Mouse (Mus musculus) spleen, adult 2 months (tissue): Measurements from ENCODE around the gene Sphk2. TPM values are rescaled to one million over a fixed set of nuclear protein-coding genes. Genes with fewer than 3 reads are reported as not detected.

Experiments used
- DNase-seq, 2 experiments: peaks; one replicate each; pipeline versions ENCODE4 v3.0.0 to v3.0.0-alpha.2; 2012 to 2021; ENCODE audit warnings: low spot score in 2 of 2, low read depth in 1 of 2
- H3K27ac ChIP-seq: fragments of 200-500 bp; 2 replicates; pipeline ENCODE4 v1.5.1; 2012; ENCODE audit warnings: low read length, inconsistent platforms; ENCODE audit not compliant: insufficient read depth
- H3K27me3 ChIP-seq: fragments of 200-500 bp; 2 replicates; pipeline ENCODE4 v1.6.1; 2012; ENCODE audit warnings: mild to moderate bottlenecking, moderate library complexity, low read length, inconsistent platforms; ENCODE audit not compliant: control insufficient read depth, insufficient read depth
- H3K36me3 ChIP-seq: fragments of 200-500 bp; 2 replicates; pipeline ENCODE4 v1.6.1; 2012; ENCODE audit warnings: mild to moderate bottlenecking, low read length, inconsistent platforms; ENCODE audit not compliant: control insufficient read depth, insufficient read depth
- H3K4me1 ChIP-seq: fragments of 200-500 bp; 2 replicates; pipeline ENCODE4 v1.6.1; 2011; ENCODE audit warnings: inconsistent platforms; ENCODE audit not compliant: control insufficient read depth, insufficient read depth, insufficient read length
- H3K4me3 ChIP-seq: fragments of 200-500 bp; 2 replicates; pipeline ENCODE4 v1.5.1; 2011; ENCODE audit warnings: mild to moderate bottlenecking, inconsistent platforms; ENCODE audit not compliant: insufficient read depth, insufficient read length; ENCODE audit errors: extremely low read depth
- CTCF ChIP-seq: fragments of 200-500 bp; IDR thresholded peaks from 2 replicates; pipeline ENCODE4 v1.5.1; 2011; ENCODE audit warnings: mild to moderate bottlenecking, inconsistent platforms; ENCODE audit not compliant: insufficient read depth, insufficient read length, insufficient replicate concordance; ENCODE audit errors: extremely low read depth
- POLR2A ChIP-seq: fragments of 200-500 bp; IDR thresholded peaks from 2 replicates; pipeline ENCODE4 v1.6.1; 2011; ENCODE audit warnings: low read depth, low read length, inconsistent platforms
- WGBS: fragments of 180-500 bp; shearing (Covaris S2); methylation state at CpG from one replicate; pipeline ENCODE4 v1.1.7; 2018; 5-methylcytosine and 5-hydroxymethylcytosine counted together
- polyA plus RNA-seq: library from polyadenylated mRNA; depleted of rRNA; stranded (reverse); fragments of >200 nt; gene quantifications from 2 replicates; pipeline ENCODE4 v1.2.3, GENCODE M21; 2012

The Sphk2 gene
- polyA plus RNA-seq, 1 experiment: 41.0 TPM

DNA sequence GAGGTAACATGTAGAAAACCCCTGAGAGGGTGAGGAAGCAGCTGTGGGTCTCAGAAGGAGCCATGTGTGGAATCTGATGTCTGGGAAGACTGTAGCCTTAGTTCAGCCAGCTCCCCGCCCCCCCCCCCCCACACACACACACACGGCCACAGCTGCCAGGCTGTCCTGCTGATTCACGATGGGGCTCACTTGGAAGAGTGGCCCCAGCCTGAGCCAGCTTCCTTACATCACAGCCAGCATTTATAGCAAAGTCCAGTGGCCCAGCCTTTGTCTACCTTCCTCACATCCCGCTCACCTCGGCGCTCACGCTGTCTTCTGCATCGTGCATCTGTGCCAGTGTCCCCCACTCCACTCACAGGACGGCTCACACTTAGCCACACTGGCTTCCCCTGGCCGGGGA is 31.6 kb upstream of the Sphk2 start:
- Histone ChIP-seq H3K27ac (no peak overlapping the region), H3K27me3 (no peaks in the 10 kb centered on the region)
- WGBS: 57% methylated on average over 10 of the region's 10 CpGs

DNA sequence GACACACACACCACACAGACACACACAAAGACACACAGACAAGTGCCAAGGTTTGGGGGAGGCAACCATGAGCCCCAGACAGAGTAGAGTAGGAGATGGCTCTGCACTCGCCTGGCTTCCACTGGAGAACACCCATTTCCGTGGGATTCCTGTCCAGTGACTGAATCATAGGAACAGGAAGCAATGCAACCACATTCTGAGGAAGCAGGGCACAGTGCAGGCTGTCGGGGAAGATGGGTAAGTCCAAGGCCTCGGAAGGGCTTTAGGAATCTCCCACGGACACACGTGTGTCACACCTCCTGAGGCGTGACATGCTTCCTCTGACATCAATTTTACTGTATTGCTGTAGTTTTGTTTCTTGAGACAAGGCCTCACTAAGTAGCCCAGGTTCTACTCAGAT is 30.3 kb upstream of the Sphk2 start:
- WGBS: 76% methylated on average over 7 of the region's 7 CpGs
- no peaks in the 10 kb centered on the region for H3K4me1 ChIP-seq
- no peak for DNase-seq

More for the DNA sequence above, 31.6 kb upstream of the Sphk2 start:
- no peak for DNase-seq
- no peak overlapping the region for H3K4me3 ChIP-seq
- no peaks in the 10 kb centered on the region for H3K4me1 ChIP-seq
- no peak for TF ChIP-seq POLR2A
- no peak for TF ChIP-seq CTCF
- no peaks in the 10 kb centered on the region for H3K36me3 ChIP-seq

DNA sequence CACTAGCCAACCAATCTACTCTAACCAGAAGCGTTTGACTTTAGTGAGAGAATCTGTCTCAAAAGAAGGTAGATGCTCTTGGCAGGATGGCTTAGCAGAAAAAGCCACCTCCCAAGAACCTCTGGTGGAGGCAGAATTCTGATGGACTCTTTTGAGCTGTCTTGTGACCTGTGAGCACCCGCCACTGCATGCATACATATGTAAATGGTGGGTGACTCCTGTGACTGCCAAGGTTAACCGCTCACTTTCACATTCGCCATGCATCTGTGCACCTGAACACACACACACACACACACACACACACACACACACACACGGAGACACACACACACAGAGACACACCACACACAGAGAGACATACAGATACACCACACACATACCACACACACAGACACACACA is 29.6 kb upstream of the Sphk2 start:
- no peaks in the 10 kb centered on the region for H3K27me3 ChIP-seq
- WGBS: 95% methylated on average over 5 of the region's 5 CpGs
- H3K4me3 ChIP-seq: no peak overlapping the region
- H3K36me3 ChIP-seq: no peaks in the 10 kb centered on the region
- TF ChIP-seq CTCF: no peak
- no peak for TF ChIP-seq POLR2A
- DNase-seq: no peak
- no peaks in the 10 kb centered on the region for H3K4me1 ChIP-seq
- H3K27ac ChIP-seq: no peak overlapping the region

More for the DNA sequence above, 30.3 kb upstream of the Sphk2 start:
- TF ChIP-seq CTCF (no peak), POLR2A (no peak)
- Histone ChIP-seq H3K36me3 (no peaks in the 10 kb centered on the region), H3K4me3 (no peak overlapping the region), H3K27ac (no peak overlapping the region), H3K27me3 (no peaks in the 10 kb centered on the region)

DNA sequence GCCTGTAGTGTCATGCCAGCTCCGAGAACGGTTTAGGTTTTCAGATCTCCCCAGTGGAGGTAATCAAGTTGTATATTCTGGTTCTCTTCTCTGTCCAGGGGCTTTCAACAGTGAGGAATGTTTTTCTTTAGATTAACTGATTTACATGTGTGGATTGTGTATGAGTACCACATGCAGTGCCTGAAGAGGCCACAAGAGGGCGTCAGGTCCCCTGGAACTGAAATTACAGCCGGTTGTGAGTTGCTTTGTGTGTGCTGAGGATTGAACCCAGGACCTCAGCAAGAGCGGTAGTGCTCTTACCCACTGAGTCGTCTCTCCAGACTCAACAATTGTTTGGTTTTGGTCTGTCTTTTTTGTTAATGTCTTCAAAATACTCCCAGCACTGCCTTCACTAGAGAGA is 28.7 kb upstream of the Sphk2 start:
- Histone ChIP-seq H3K36me3 (no peaks in the 10 kb centered on the region), H3K27me3 (no peaks in the 10 kb centered on the region), H3K4me1 (no peaks in the 10 kb centered on the region; the same call in 1 of the 2 replicates), H3K27ac (no peak overlapping the region), H3K4me3 (no peak overlapping the region)
- 83% methylated on average over 6 of the region's 6 CpGs for WGBS
- TF ChIP-seq POLR2A (no peak), CTCF (peak; percentile 17; the same call in 1 of the 2 replicates)
- DNase-seq: no peak

DNA sequence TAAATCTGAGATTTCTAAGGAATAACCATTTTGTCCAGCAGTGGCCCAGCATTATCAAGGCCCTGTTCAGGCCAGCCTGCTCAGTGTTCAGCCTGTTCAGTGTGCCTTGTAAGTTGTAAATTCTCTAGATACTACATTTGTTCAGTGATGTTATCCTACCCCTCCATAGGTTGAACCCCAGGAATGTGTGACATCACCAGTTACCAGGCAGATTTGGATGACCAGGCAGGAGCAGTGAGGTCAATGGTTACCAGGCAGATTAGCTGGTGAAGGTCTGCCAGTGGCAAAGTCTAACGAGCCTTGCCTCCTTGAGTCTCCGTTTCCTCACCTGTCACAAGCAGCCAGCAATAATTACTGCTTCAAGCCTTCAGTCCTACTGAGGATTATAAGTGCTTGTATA is 26.6 kb upstream of the Sphk2 start:
- no peak overlapping the region for H3K4me3 ChIP-seq
- DNase-seq: peak; percentile 25 to 36
- H3K36me3 ChIP-seq: no peaks in the 10 kb centered on the region
- H3K27ac ChIP-seq: no peak overlapping the region
- no peaks in the 10 kb centered on the region; the same call in 1 of the 2 replicates for H3K4me1 ChIP-seq
- 62% methylated on average over 2 of the region's 2 CpGs for WGBS
- TF ChIP-seq CTCF (no peak), POLR2A (no peak)
- H3K27me3 ChIP-seq: no peaks in the 10 kb centered on the region

DNA sequence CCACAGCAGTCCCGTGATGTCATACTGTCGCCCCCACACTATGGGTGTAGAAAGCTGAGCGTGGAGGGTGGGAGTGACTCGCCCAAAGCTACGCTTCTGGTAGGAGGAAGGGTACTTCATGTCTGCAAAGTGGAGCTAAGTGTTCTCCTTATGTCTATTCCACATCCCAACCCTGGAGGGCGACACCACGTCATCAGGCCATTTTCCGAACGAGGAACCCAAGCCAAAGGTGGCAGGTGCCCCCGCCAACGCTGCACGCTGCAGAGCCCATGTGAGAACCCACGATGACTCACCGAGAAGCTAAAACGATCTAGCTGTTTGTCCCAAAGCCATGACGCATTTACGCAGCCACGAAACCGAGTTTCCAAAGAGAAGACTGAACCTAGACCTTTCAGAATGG is 24.5 kb upstream of the Sphk2 start:
- Histone ChIP-seq H3K27ac (peak overlapping the region; percentile 31), H3K4me1 (no peaks in the 10 kb centered on the region; the same call in 1 of the 2 replicates), H3K4me3 (peak overlapping the region; percentile 56), H3K27me3 (no peaks in the 10 kb centered on the region), H3K36me3 (no peaks in the 10 kb centered on the region)
- WGBS: 16% methylated on average over 19 of the region's 19 CpGs
- peak in 1 of 2 experiments; percentile 53 for DNase-seq
- TF ChIP-seq CTCF (no peak), POLR2A (no peak)

DNA sequence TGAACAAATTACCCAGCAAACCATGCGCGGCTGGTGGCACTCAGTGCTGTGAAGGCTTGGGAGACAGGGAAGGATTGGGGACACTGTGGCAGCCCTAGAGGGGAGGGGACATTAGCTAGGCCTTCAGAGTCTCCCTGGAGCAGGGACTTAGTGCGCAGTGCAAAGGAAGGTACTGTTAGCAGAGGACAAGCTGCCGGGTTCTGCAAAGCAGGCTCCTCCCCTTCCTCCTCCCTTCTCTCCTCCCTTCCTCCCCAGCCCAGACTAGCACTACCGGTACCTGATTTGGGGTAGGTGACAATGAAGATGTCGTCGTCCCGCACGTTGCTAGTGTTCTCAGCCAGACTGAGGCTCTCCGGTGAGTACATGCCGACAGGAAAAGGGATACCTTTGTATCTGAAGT is 24.0 kb upstream of the Sphk2 start:
- 10% methylated on average over 11 of the region's 11 CpGs for WGBS
- peak; percentile 48 to 59 for DNase-seq
- Histone ChIP-seq H3K4me1 (no peaks in the 10 kb centered on the region; the same call in 1 of the 2 replicates), H3K4me3 (peak overlapping the region; percentile 56), H3K36me3 (no peaks in the 10 kb centered on the region), H3K27me3 (no peaks in the 10 kb centered on the region), H3K27ac (peak overlapping the region; percentile 61)
- TF ChIP-seq POLR2A: peak; percentile 93
- no peak for TF ChIP-seq CTCF

DNA sequence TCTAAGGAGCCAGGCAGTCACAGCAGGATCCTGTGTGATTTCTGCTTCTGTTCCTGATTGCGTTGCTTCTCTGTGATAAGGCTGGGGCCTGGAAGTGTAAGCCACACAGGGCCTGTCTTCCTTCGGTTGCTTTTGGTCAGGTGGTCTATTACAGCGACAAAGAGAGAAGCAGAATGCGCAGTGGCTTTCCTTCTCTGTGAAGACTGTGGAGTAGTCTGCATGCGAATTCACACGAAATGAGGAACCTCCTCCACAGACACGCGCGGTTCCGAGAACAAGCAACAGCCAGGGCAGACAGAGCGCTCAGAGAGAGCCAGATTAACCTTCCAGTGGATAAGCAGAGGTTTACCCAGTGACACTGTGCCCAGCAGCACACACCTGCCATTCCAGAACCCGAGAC is 23.5 kb upstream of the Sphk2 start:
- TF ChIP-seq CTCF (no peak), POLR2A (no peak)
- H3K36me3 ChIP-seq: no peaks in the 10 kb centered on the region
- peak overlapping the region; percentile 61 for H3K27ac ChIP-seq
- WGBS: 35% methylated on average over 12 of the region's 12 CpGs
- H3K27me3 ChIP-seq: no peaks in the 10 kb centered on the region
- no peak for DNase-seq
- H3K4me1 ChIP-seq: no peaks in the 10 kb centered on the region; the same call in 1 of the 2 replicates
- peak overlapping the region; percentile 36; the same call in 1 of the 2 replicates for H3K4me3 ChIP-seq
